Mouse (Mus musculus): ENCODE measurements around the gene Arsk. TPM values are rescaled to one million over a fixed set of nuclear protein-coding genes. Genes with fewer than 3 reads are reported as not detected.

Gene Arsk
- polyA plus RNA-seq, 1 experiment from 2014 or later = 4.3 TPM

Other genes with a start within 250 kb of the Arsk start
- gene Rhobtb3, start 154.7 kb downstream of the Arsk start, polyA plus RNA-seq (2015; fragmentation: Nextera tagmentation; extraction: Ambion mirVana) = 33.1 and 41.3 TPM in 2 replicates
- 1.8 and 2.6 TPM in 2 replicates for gene Spata9, start 131.5 kb downstream of the Arsk start, polyA plus RNA-seq (2015; fragmentation: Nextera tagmentation; extraction: Ambion mirVana)
- gene Rfesd, start 79.9 kb downstream of the Arsk start, polyA plus RNA-seq (2015; fragmentation: Nextera tagmentation; extraction: Ambion mirVana) = 16.7 and 20.2 TPM in 2 replicates
- gene Gpr150, start 41.7 kb downstream of the Arsk start, polyA plus RNA-seq (2015; fragmentation: Nextera tagmentation; extraction: Ambion mirVana) = 1.5 and 1.8 TPM in 2 replicates
- 12.9 and 14.2 TPM in 2 replicates for gene Ttc37, start 74 bp upstream of the Arsk start, polyA plus RNA-seq (2015; fragmentation: Nextera tagmentation; extraction: Ambion mirVana)
- 0.36 and 0.44 TPM in 2 replicates for gene Fam81b, start 206.4 kb upstream of the Arsk start, polyA plus RNA-seq (2015; fragmentation: Nextera tagmentation; extraction: Ambion mirVana)